Mouse (Mus musculus): Measurements from ENCODE around the gene Adora3. TPM values are rescaled to one million over a fixed set of nuclear protein-coding genes. Genes with fewer than 3 reads are reported as not detected.
A peak's percentile ranks its signal among the peaks of the same experiment; 100 is the strongest.

Gene Adora3
- polyA plus RNA-seq, 1 experiment from 2014 or later: 0.43 TPM

- no peak overlapping the region; the same call in 1 of the 2 replicates for H3K4me2 ChIP-seq (replicated peaks; ENCODE audit: low read depth)
- no peak overlapping the region for H3K4me3 ChIP-seq (ENCODE audit: low read depth, low read length)
- no peaks in the 10 kb centered on the region for H3K9me3 ChIP-seq (ENCODE audit: control insufficient read depth)
- peak overlapping the region; percentile 62; the same call in 1 of the 2 replicates for H3K27ac ChIP-seq (ENCODE audit: low read depth, low read length)
- no peak for ATAC-seq
- 79% methylated on average over 10 of the region's 10 CpGs for WGBS
- no peak overlapping the region for H3K9ac ChIP-seq (ENCODE audit: low read depth, low read length)
- H3K36me3 ChIP-seq (ENCODE audit: control insufficient read depth, insufficient read depth): no peaks in the 10 kb centered on the region
- H3K27me3 ChIP-seq (replicated peaks; ENCODE audit: control insufficient read depth, insufficient read depth, low read length): no peaks in the 10 kb centered on the region
- peaks cover 9% of the 10 kb centered on the region; the same call in 1 of the 2 replicates for H3K4me1 ChIP-seq (replicated peaks; ENCODE audit: control insufficient read depth, insufficient read depth, low read length)
- TF ChIP-seq CTCF (IDR thresholded peaks at IDR 0.05; ENCODE audit: low read depth): no peak
These were observed 21.3 kb downstream of the Adora3 start for GRCm38 (mm10) chr3:105891760-105892571.

GRCm38 (mm10) chr3:105892572-105893495, 22.2 kb downstream of the Adora3 start:
- no peaks in the 10 kb centered on the region for H3K36me3 ChIP-seq (ENCODE audit: control insufficient read depth, insufficient read depth)
- ATAC-seq: no peak
- WGBS: 70% methylated on average over 19 of the region's 19 CpGs
- H3K9me3 ChIP-seq (ENCODE audit: control insufficient read depth): no peaks in the 10 kb centered on the region
- peaks cover 9% of the 10 kb centered on the region; the same call in 1 of the 2 replicates for H3K4me1 ChIP-seq (replicated peaks; ENCODE audit: control insufficient read depth, insufficient read depth, low read length)
- no peak overlapping the region for H3K9ac ChIP-seq (ENCODE audit: low read depth, low read length)
- no peak overlapping the region for H3K4me3 ChIP-seq (ENCODE audit: low read depth, low read length)
- no peaks in the 10 kb centered on the region for H3K27me3 ChIP-seq (replicated peaks; ENCODE audit: control insufficient read depth, insufficient read depth, low read length)
- H3K4me2 ChIP-seq (replicated peaks; ENCODE audit: low read depth): no peak overlapping the region; the same call in 1 of the 2 replicates
- TF ChIP-seq CTCF (IDR thresholded peaks at IDR 0.05; ENCODE audit: low read depth): no peak
- peak overlapping the region; percentile 46; the same call in 1 of the 2 replicates for H3K27ac ChIP-seq (ENCODE audit: low read depth, low read length)

- ATAC-seq: peak; percentile 16
These were observed 23.3 kb downstream of the Adora3 start for GRCm38 (mm10) chr3:105893941-105894391.

GRCm38 (mm10) chr3:105894601-105895592, 24.2 kb downstream of the Adora3 start:
- Histone ChIP-seq H3K27me3 (replicated peaks; ENCODE audit: control insufficient read depth, insufficient read depth, low read length) (no peaks in the 10 kb centered on the region), H3K36me3 (ENCODE audit: control insufficient read depth, insufficient read depth) (no peaks in the 10 kb centered on the region), H3K27ac (ENCODE audit: low read depth, low read length) (peak overlapping the region; percentile 96), H3K4me3 (ENCODE audit: low read depth, low read length) (no peak overlapping the region; the same call in 1 of the 2 replicates), H3K9ac (ENCODE audit: low read depth, low read length) (0 out of 2 replicates have a peak overlapping the region, but pooled peaks have one; percentile 46), H3K4me2 (replicated peaks; ENCODE audit: low read depth) (peak overlapping the region; percentile 49), H3K4me1 (replicated peaks; ENCODE audit: control insufficient read depth, insufficient read depth, low read length) (peaks cover 9% of the 10 kb centered on the region; the same call in 1 of the 2 replicates), H3K9me3 (ENCODE audit: control insufficient read depth) (no peaks in the 10 kb centered on the region)
- peak; percentile 100 for TF ChIP-seq CTCF (IDR thresholded peaks at IDR 0.05; ENCODE audit: low read depth)
- peak; percentile 92 for ATAC-seq
- 37% methylated on average over 23 of the region's 23 CpGs for WGBS

More at GRCm38 (mm10) chr3:105893941-105894391, 23.3 kb downstream of the Adora3 start:
- Histone ChIP-seq H3K9ac (ENCODE audit: low read depth, low read length) (no peak overlapping the region), H3K36me3 (ENCODE audit: control insufficient read depth, insufficient read depth) (no peaks in the 10 kb centered on the region), H3K9me3 (ENCODE audit: control insufficient read depth) (no peaks in the 10 kb centered on the region), H3K4me1 (replicated peaks; ENCODE audit: control insufficient read depth, insufficient read depth, low read length) (peaks cover 9% of the 10 kb centered on the region; the same call in 1 of the 2 replicates), H3K4me2 (replicated peaks; ENCODE audit: low read depth) (peak overlapping the region; percentile 49), H3K4me3 (ENCODE audit: low read depth, low read length) (no peak overlapping the region), H3K27me3 (replicated peaks; ENCODE audit: control insufficient read depth, insufficient read depth, low read length) (no peaks in the 10 kb centered on the region), H3K27ac (ENCODE audit: low read depth, low read length) (peak overlapping the region; percentile 96)
- WGBS: 25% methylated on average over 6 of the region's 6 CpGs
- TF ChIP-seq CTCF (IDR thresholded peaks at IDR 0.05; ENCODE audit: low read depth): no peak

GRCm38 (mm10) chr3:105896811-105897210, 26.2 kb downstream of the Adora3 start:
- ATAC-seq: no peak
- Histone ChIP-seq H3K4me1 (replicated peaks; ENCODE audit: control insufficient read depth, insufficient read depth, low read length) (peaks cover 9% of the 10 kb centered on the region; the same call in 1 of the 2 replicates), H3K9me3 (ENCODE audit: control insufficient read depth) (no peaks in the 10 kb centered on the region), H3K4me3 (ENCODE audit: low read depth, low read length) (no peak overlapping the region), H3K27me3 (replicated peaks; ENCODE audit: control insufficient read depth, insufficient read depth, low read length) (no peaks in the 10 kb centered on the region), H3K4me2 (replicated peaks; ENCODE audit: low read depth) (no peak overlapping the region), H3K27ac (ENCODE audit: low read depth, low read length) (no peak overlapping the region), H3K9ac (ENCODE audit: low read depth, low read length) (no peak overlapping the region), H3K36me3 (ENCODE audit: control insufficient read depth, insufficient read depth) (no peaks in the 10 kb centered on the region)
- 85% methylated on average over 3 of the region's 3 CpGs for WGBS
- no peak for TF ChIP-seq CTCF (IDR thresholded peaks at IDR 0.05; ENCODE audit: low read depth)

Measured in intestine, postnatal 0 days (tissue).